ENCODE assay signal across 8 mouse cellular contexts in the genomic region with DNA sequence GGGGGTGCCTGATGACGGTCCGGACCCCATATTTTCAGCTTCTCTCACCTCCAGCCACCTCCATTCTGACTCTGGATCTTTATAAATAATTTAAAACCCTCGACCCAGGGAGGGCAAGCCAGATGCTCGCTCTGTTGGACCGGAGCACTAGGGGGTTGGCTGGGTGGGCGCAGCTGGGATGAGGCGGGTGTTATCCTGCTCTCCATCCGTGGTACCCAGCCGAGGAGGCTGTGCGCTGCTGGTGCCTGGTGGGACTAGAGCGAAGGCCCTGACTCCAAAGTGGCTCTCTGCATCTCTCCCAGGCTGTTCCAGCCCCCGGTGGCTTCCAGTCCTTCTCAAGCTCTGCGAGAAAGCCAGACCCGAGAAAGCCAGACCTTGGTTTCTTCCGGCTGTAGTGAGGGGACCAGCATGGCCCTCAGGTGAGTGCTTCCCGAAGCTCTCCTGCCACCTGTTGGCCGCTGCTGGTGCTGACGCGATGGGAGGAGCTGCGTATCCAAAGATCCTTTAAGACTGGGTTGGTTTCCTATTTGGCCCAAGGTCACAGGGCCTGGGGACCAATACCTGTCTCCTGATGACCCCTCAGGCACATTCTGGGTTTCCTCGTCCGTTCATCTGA.
DNase-seq lines count a peak whose midpoint lies in the region; ATAC-seq lines count a peak whose summit lies in the region.

No protein-coding gene starts in this region.

- peaks cover 31% of the 10 kb centered on the region for H3K4me1 ChIP-seq in limb, embryonic 13.5 days

- peak overlapping the region; percentile 69 for H3K9ac ChIP-seq in limb, embryonic 13.5 days

- H3K4me3 ChIP-seq in limb, embryonic 13.5 days, result peak overlapping the region; percentile 44

- peak overlapping the region; percentile 76 for H3K4me2 ChIP-seq in limb, embryonic 13.5 days (replicated peaks)

- peak overlapping the region; percentile 79 for H3K27ac ChIP-seq in limb, embryonic 13.5 days

- no peaks in the 10 kb centered on the region for H3K9me3 ChIP-seq in limb, embryonic 13.5 days

- H3K27me3 ChIP-seq in limb, embryonic 13.5 days, result peaks cover 50% of the 10 kb centered on the region

- WGBS in limb, embryonic 13.5 days, result 1% methylated on average over 22 of the region's 22 CpGs

- no peaks in the 10 kb centered on the region for H3K36me3 ChIP-seq in limb, embryonic 13.5 days

- intact Hi-C loops in gastrocnemius, postnatal 14 days (cut with DNase I; ENCODE audit: low total_unique reads), result no loop called here

- DNase-seq in layer of hippocampus, adult 11-12 months (ENCODE audit: low spot score), result peak; percentile 54
- no peak for DNase-seq in layer of hippocampus, adult 9-10 months (ENCODE audit: low spot score)
- DNase-seq in embryo, embryonic 10.5 days (ENCODE audit: low spot score), result peak; percentile 89
- peak; percentile 54 for DNase-seq in gastrocnemius, postnatal 14 days
- peak; percentile 48 to 79 for DNase-seq in kidney, adult 8-10 months
- DNase-seq in naive thymus-derived CD4-positive, alpha-beta T cell, adult 2 months (ENCODE audit: low read depth), result peak; percentile 8
- peak; percentile 85 for DNase-seq in testis, postnatal 10 days (ENCODE audit: low spot score)

- peak; percentile 81 for ATAC-seq in limb, embryonic 13.5 days (ENCODE audit: low FRiP score, low read depth)
